Mouse (Mus musculus) adrenal gland, postnatal 25 days (tissue): Measurements from ENCODE around the gene Cyb5b. TPM values are rescaled to one million over a fixed set of nuclear protein-coding genes. Genes with fewer than 3 reads are reported as not detected.
"Not testable (repeated sequence)": the region's sequence is repeated elsewhere in the genome, so short reads cannot be mapped to it uniquely, and the experiment has no call there.

ENCODE experiments used
- DNase-seq: peaks from one replicate; pipeline ENCODE4 v3.0.0; 2021; ENCODE audit warnings: mixed read lengths
- long read RNA-seq: library from polyadenylated mRNA; stranded (forward); transcript quantifications from one replicate; pipeline ENCODE4 v2.0.0, GENCODE M21; 2021
- total RNA-seq: library from RNA; stranded (reverse); gene quantifications from 2 replicates; pipeline ENCODE4 v1.2.3, GENCODE M21; 2021

The Cyb5b gene
- total RNA-seq = 570 and 647 TPM in 2 replicates
- long read RNA-seq, full-length matches to known transcripts = 175 of 303 reads
- long read RNA-seq, partial matches to known transcripts = 124 of 303 reads
- long read RNA-seq, other reads (novel, unspliced or antisense) = 4 of 303 reads

- DNase-seq = peak; percentile 95
Measured at GRCm38 (mm10) chr8:107150404-107151157, at the start of gene Cyb5b. TSS of gene Cyb5b (plus strand) at chr8:107150640.

GRCm38 (mm10) chr8:107104547-107104946 is 45.9 kb upstream of the Cyb5b start:
- peak; percentile 82 for DNase-seq

- not testable (repeated sequence) for DNase-seq
Measured at GRCm38 (mm10) chr8:107108089-107108488, 42.4 kb upstream of the Cyb5b start.

- no peak for DNase-seq
Measured at GRCm38 (mm10) chr8:107108978-107109720, 41.3 kb upstream of the Cyb5b start.

- no peak for DNase-seq
Measured at GRCm38 (mm10) chr8:107109816-107110435, 40.5 kb upstream of the Cyb5b start.

GRCm38 (mm10) chr8:107110629-107111330 is 39.7 kb upstream of the Cyb5b start:
- no peak for DNase-seq

GRCm38 (mm10) chr8:107111340-107112105 is 38.9 kb upstream of the Cyb5b start:
- DNase-seq = no peak

- DNase-seq = no peak
Measured at GRCm38 (mm10) chr8:107113209-107113608, 37.2 kb upstream of the Cyb5b start.

GRCm38 (mm10) chr8:107114150-107115007 is 36.1 kb upstream of the Cyb5b start:
- DNase-seq = no peak

- DNase-seq = no peak
Measured at GRCm38 (mm10) chr8:107115008-107115320, 35.5 kb upstream of the Cyb5b start.

GRCm38 (mm10) chr8:107116023-107116422 is 34.4 kb upstream of the Cyb5b start:
- DNase-seq = peak; percentile 77

GRCm38 (mm10) chr8:107117019-107117418 is 33.4 kb upstream of the Cyb5b start:
- DNase-seq = no peak

GRCm38 (mm10) chr8:107118803-107119233 is 31.6 kb upstream of the Cyb5b start:
- DNase-seq = peak; percentile 27

GRCm38 (mm10) chr8:107119412-107119811 is 31.0 kb upstream of the Cyb5b start:
- DNase-seq = no peak

- no peak for DNase-seq
Measured at GRCm38 (mm10) chr8:107120806-107121205, 29.6 kb upstream of the Cyb5b start.

GRCm38 (mm10) chr8:107121681-107122291 is 28.7 kb upstream of the Cyb5b start:
- no peak for DNase-seq

GRCm38 (mm10) chr8:107123063-107123614 is 27.3 kb upstream of the Cyb5b start:
- DNase-seq = no peak

GRCm38 (mm10) chr8:107124343-107124742 is 26.1 kb upstream of the Cyb5b start:
- no peak for DNase-seq

GRCm38 (mm10) chr8:107129171-107130025 is 21.0 kb upstream of the Cyb5b start:
- DNase-seq = peak; percentile 85
